Mouse (Mus musculus): ENCODE data around the gene Fgf11. TPM values are rescaled to one million over a fixed set of nuclear protein-coding genes. Genes with fewer than 3 reads are reported as not detected.

The Fgf11 gene
- total RNA-seq, 1 experiment from 2014 or later: 5.4 TPM

DNA sequence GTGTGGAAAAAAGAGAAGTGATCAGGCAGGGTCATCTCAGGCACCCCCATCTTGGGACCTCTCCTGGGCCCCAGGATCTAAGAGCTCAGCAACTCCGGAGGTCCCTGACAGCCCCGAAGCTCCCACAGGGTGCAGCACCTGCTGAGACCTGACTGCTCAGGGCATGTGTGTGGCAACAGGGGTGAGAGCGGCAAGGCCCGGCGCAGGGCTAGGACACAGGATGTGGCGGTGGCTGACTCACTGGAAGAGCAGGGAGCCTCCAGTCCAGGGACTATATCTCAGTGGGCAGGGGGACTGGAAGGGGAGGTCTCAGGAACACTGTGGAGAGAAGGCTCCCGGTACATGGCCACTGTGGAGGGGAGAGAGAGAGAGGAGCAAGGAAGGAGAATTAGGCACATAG, 3.7 kb downstream of the Fgf11 start:
- ATAC-seq (replicated peaks in 1 of 2; ENCODE audit: insufficient read depth in 1 of 2, low FRiP score in 2 of 2, low TSS enrichment in 1 of 2, low read depth in 1 of 2, poor library complexity in 2 of 2, severe bottlenecking in 2 of 2): no peak

DNA sequence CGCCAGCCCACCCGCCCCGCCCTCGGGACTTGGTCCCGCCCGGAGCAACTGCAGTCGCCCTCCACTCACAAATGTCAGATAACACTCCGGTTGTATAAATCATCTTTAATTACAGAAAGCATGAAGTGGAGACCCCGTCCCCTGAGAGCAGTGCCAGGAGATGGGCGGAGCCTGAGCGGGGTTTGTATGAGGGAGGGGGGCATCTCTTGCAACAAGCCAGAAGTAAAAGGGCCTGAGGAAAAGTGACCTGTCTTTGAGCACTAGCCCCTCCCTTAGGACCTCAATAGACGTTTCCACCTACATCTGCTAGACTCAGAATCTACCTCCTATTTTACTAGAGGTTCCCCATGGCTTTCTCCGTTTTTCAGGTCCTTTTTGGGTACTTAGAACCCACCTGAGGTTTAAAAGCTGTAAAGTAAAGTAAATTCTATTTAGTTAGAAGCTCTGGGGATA, 5.6 kb downstream of the Fgf11 start:
- ATAC-seq (replicated peaks in 1 of 2; ENCODE audit: insufficient read depth in 1 of 2, low FRiP score in 2 of 2, low TSS enrichment in 1 of 2, low read depth in 1 of 2, poor library complexity in 2 of 2, severe bottlenecking in 2 of 2): no peak

DNA sequence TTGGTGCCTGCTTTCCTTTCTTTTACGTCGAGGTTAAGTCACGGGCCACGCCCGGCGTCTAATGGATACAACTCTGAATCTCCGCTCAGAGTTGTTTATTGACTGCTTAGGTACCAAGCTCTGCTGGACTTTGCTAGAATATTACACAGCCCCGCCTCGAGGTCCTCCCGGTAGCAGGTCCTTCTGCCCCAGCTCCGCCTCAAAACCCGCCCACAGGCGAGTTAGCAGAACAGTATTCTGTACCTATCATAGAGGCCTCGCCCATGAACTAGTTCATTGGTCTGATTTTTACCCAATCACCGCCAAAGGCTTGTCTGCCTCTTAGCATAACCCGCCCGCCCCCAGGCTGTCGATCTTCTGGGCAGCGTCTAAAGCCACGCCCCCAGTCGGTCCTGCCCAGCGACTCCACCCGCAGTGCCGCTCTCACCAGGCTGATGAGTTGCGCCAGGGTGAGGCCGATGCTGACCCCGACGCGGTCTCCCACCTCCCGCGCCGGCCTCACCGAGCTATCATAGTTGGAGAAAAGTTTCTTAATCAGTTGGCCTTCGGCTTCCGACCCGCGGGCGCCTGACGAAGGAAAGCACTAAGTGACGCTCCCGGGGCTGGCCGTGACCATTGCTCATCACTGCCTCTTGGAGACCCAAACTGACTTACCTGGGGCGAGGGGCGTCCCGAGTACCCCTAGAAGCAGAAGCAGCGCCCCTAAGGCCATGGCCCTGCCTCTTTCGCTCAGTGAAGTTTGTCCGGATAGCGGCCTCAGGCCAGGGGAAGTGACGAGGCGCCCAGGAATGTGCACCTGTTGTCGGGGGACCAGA, 6.3 kb downstream of the Fgf11 start, which contains the start of gene Chrnb1:
Gene Chrnb1, minus strand, starts transcription at position 776 of the 815 bp plus-strand sequence.
- peak; percentile 94 to 97 for ATAC-seq (replicated peaks in 1 of 2; ENCODE audit: insufficient read depth in 1 of 2, low FRiP score in 2 of 2, low TSS enrichment in 1 of 2, low read depth in 1 of 2, poor library complexity in 2 of 2, severe bottlenecking in 2 of 2)

DNA sequence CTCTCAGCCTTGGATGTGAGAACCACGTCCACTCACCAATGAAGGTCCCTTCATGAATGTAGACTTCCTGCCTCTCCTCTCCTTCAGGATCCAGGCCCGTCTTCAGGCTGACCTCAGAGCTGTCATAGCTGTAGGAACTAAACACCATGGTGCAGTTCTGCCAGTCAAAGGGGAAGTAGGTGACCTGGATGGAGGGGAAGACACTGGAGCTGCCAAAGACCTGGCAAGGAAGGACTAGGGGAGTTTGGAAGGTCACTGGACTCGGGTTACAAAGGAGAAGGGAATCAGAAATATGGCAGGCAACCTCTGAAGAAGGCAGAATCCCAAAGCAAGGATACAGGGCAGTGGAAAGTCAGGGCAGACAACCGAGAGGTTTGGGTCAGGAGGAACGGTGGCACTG, 8.2 kb downstream of the Fgf11 start:
- ATAC-seq (replicated peaks in 1 of 2; ENCODE audit: insufficient read depth in 1 of 2, low FRiP score in 2 of 2, low TSS enrichment in 1 of 2, low read depth in 1 of 2, poor library complexity in 2 of 2, severe bottlenecking in 2 of 2): no peak

DNA sequence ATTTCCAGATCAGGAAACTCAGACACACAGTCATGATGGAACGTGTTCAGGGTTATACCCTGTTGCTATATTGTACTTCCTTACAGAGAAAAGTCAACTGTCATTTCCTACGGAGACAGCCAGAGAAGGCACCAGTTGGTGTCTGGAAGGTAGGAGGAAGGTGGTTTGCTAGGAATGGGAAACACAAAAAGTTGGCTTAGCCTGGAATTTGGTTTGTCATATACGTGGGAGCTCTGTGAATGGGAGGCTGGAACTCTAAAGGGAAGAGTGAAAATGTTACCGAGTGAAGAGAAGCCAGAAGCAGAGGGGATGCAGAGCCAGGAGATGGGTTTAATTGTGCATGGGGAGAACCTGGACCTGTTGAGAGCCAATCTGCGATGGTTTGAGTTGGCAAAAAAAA, 10.2 kb downstream of the Fgf11 start:
- no peak for ATAC-seq (replicated peaks in 1 of 2; ENCODE audit: insufficient read depth in 1 of 2, low FRiP score in 2 of 2, low TSS enrichment in 1 of 2, low read depth in 1 of 2, poor library complexity in 2 of 2, severe bottlenecking in 2 of 2)

DNA sequence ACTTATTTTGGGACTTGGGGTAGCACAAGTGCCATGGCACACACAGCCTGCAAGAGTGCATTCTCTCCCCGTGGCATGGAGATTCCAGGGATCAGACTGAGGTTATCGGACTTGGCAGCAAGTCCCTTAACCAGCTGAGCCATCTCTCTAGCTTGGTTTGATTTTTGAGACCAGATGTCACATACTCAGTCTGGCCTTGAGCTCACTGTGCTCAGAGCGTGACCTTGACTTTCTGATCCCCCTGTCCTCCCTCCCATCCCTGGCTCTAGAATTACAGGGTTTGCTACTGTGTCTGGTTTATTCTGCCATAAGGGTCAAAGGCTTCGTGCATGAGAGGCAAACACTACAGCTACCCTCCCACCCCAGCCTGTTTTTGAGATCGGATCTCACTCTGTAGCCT, 12.2 kb downstream of the Fgf11 start:
- no peak for ATAC-seq (replicated peaks in 1 of 2; ENCODE audit: insufficient read depth in 1 of 2, low FRiP score in 2 of 2, low TSS enrichment in 1 of 2, low read depth in 1 of 2, poor library complexity in 2 of 2, severe bottlenecking in 2 of 2)

DNA sequence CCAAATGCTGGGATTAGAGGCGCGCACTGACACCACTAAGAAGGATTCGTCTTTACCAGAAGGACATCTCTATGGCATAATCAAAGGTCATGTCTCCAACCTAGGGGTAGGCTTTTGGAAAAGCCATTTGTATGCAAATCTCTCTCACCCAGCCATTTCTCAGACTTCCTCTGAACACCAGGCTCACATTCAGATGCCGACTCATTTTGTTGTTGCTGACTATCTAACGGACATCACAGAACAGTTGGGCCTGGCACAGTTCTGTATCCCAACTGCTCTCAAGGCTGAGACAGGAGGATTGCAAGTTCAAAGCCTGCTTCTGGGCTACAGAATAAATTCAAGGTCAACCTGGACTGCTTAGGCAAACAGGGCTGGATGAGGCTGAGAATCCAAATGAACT, 14.4 kb downstream of the Fgf11 start:
- ATAC-seq (replicated peaks in 1 of 2; ENCODE audit: insufficient read depth in 1 of 2, low FRiP score in 2 of 2, low TSS enrichment in 1 of 2, low read depth in 1 of 2, poor library complexity in 2 of 2, severe bottlenecking in 2 of 2): no peak

DNA sequence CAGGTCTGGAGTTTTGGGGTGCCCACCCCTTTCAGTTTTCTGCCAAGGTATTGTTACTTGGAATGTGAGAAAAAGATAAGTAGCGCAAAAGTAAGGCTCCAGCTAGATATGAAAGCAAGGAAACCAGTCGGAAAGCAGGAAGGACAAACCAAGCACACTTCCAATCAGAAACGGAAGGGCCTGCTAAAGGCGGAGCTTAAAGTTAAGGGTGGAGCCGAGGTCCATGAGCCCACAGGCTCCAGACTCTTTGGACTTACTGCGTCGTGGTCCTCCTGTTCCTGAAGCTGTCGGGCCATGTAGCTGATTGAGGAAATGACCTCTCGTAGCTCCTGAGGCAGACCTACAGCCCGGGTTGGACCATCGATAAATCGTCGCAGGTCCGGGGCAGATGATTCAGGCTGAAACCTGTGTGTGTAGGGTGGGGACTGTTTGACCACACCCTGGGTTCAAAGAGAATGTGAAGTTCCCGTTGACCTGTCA, 16.8 kb downstream of the Fgf11 start:
- peak in 1 of 2 experiments; percentile 56; a peak in 1 of 4 replicates for ATAC-seq (replicated peaks in 1 of 2; ENCODE audit: insufficient read depth in 1 of 2, low FRiP score in 2 of 2, low TSS enrichment in 1 of 2, low read depth in 1 of 2, poor library complexity in 2 of 2, severe bottlenecking in 2 of 2)

DNA sequence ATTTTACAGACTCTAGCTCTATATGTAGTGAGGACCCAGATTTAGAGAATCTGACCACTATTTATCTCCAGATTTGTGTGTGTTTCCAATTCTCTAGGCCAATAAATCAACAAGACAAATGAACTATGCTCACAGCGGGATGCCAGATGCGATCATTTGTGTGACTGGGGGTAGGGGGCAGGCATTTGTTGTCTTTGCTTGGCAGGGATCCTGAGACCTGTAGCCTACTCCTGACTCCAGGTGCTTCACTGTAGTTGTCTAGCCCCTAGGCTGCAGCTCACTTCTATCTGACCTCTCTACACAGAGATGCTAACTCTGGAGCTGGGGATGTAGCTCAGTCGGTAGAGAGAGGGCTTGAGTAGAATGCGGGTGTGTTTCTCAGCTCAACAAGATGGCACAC, 19.8 kb downstream of the Fgf11 start:
- no peak for ATAC-seq (replicated peaks in 1 of 2; ENCODE audit: insufficient read depth in 1 of 2, low FRiP score in 2 of 2, low TSS enrichment in 1 of 2, low read depth in 1 of 2, poor library complexity in 2 of 2, severe bottlenecking in 2 of 2)

DNA sequence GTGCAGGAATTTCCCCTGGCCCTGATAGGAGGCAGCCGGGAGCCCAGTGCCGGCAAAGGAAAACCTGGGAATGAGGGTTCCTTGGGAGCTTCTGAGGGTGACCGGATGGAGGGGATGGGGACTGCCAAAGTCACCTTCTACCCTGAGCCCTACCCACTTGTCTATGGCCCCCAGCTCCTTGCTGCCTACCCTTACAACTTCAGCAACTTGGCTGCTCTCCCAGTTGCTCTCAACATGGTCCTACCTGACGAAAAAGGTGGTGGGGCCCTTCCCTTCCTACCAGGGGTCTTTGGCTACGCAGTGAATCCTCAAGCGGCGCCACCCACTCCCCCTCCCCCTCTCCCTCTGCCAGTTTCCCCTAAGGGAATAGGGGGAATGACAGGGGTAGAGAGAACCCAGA, 22.7 kb downstream of the Fgf11 start:
- ATAC-seq (replicated peaks in 1 of 2; ENCODE audit: insufficient read depth in 1 of 2, low FRiP score in 2 of 2, low TSS enrichment in 1 of 2, low read depth in 1 of 2, poor library complexity in 2 of 2, severe bottlenecking in 2 of 2): no peak

DNA sequence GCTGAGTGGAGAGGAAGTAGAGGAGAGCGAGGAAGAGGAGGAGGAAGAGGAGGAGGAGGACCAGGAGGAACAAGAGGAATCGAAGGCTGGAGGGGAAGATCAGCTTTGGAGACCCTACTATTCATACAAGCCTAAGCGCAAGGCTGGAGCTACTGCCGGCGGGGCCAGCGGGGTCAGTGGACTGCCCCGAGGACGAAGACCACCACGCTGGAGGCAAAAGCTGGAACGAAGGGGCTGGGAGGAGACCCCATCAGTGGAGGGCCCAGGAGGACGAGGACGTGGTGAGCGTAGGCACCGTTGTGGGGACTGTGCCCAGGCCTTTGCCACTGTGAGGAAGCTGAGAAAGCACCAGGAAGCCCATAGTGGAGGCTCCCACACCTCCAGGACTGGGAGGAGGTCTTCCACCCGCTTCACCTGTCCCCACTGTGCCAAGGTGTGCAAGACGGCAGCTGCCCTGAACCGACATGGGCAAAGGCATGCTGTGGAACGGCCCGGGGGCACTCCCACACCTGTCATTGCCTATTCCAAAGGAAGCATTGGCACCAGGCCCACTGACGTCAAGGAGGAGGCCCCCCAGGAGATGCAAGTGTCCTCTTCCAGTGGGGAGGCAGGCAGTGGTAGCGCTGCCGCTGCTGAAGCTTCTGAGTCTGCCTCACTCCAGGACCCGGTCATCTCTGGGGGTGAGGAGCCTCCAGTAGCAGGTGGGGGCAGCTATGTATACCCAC, 23.2 kb downstream of the Fgf11 start:
- no peak; a peak in 1 of 4 replicates for ATAC-seq (replicated peaks in 1 of 2; ENCODE audit: insufficient read depth in 1 of 2, low FRiP score in 2 of 2, low TSS enrichment in 1 of 2, low read depth in 1 of 2, poor library complexity in 2 of 2, severe bottlenecking in 2 of 2)

DNA sequence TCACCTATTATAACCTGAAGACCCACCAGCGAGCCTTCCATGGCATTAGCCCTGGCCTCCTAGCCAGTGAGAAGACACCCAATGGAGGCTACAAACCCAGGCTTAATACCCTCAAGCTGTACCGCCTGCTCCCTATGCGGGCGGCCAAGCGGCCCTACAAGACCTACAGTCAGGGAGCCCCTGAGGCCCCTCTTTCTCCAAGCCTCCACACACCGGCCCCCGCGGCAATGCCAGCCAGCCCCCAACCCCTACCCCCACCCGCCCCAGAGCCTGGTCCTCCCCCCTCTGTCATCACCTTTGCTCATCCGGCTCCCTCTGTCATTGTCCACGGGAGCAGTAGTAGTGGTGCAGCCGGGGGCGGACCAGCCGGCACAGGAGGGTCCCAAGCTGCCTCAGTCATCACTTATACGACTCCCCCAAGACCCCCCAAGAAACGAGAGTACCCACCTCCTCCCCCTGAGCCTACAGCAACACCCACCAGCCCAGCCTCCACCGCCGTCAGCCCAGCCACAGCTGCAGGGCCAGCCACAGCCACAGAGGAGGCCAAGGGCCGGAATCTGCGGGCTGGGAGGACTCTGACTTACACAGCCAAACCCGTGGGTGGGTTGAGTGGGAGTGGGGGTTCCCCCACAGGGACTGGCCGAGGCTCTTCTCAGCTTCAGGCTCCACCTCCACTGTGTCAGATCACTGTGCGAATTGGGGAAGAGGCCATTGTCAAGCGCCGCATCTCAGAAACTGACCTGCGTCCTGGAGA, 24.0 kb downstream of the Fgf11 start:
- ATAC-seq (replicated peaks in 1 of 2; ENCODE audit: insufficient read depth in 1 of 2, low FRiP score in 2 of 2, low TSS enrichment in 1 of 2, low read depth in 1 of 2, poor library complexity in 2 of 2, severe bottlenecking in 2 of 2): peak; percentile 12 to 40; a peak in 2 of 4 replicates

DNA sequence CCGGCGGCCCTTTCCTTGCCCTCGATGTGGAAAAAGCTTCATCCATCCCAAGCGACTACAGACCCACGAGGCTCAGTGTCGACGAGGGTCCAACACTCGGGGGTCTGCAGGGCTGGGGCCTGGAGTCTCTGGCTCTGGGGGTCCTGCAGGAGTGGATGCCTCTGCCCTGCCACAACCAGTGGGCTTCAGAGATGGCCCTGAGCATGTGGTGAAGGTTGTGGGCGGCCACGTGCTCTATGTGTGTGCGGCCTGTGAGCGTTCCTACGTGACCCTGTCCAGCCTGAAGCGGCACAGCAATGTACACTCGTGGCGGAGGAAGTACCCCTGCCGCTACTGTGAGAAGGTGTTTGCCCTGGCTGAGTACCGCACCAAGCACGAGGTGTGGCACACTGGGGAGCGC, 25.2 kb downstream of the Fgf11 start:
- ATAC-seq (replicated peaks in 1 of 2; ENCODE audit: insufficient read depth in 1 of 2, low FRiP score in 2 of 2, low TSS enrichment in 1 of 2, low read depth in 1 of 2, poor library complexity in 2 of 2, severe bottlenecking in 2 of 2): no peak

DNA sequence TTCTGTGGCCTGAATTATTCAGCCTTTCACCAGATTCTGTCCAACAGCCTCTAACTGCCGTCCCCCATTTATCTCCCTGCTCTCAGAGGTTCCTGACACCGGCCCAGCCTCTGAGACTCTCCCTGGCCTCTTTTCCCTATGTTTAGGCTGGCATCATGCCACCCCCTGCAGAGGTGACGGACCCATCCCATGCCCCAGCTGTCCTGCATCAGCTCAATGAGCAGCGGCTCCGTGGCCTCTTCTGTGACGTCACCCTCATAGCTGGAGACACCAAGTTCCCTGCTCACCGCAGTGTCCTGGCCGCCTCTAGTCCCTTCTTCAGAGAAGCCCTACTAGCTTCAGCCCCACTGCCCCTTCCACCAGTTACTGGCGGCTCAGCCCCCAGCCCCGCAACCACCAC, 25.9 kb downstream of the Fgf11 start:
- ATAC-seq (replicated peaks in 1 of 2; ENCODE audit: insufficient read depth in 1 of 2, low FRiP score in 2 of 2, low TSS enrichment in 1 of 2, low read depth in 1 of 2, poor library complexity in 2 of 2, severe bottlenecking in 2 of 2): no peak

DNA sequence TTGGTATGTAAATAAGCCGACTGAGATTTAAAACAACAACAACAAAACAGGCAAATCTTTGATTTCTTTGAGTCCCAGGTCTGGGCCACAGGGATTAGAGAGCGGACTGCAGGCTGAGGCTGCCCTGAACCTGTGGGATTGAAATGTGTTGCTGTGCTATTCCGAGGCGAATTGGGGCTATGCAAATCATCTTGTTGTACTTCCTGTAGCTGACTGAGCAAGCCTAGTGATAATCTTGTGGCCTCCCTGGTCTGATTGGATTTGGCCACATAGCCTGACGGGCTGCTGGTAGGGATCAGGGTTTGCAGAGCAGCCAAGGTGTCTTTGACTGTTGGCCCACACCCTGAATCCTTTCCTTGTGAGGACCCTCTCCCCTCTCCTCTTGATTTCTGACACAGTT, 26.7 kb downstream of the Fgf11 start:
- no peak for ATAC-seq (replicated peaks in 1 of 2; ENCODE audit: insufficient read depth in 1 of 2, low FRiP score in 2 of 2, low TSS enrichment in 1 of 2, low read depth in 1 of 2, poor library complexity in 2 of 2, severe bottlenecking in 2 of 2)

DNA sequence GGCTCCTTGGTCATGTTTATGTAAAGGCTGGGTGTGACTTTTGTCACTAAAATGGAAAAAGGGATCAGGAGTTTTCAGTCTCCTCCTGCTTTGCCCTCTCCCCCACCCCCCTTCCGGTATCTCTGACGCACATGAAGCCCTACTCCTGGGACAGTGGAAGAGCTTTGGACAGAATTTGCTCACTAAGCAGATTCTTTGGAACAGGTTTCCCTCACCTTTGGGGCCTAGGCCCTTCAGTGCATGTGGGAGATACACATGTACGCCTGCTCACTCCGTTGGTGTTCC, 34.1 kb downstream of the Fgf11 start:
- ATAC-seq (replicated peaks in 1 of 2; ENCODE audit: insufficient read depth in 1 of 2, low FRiP score in 2 of 2, low TSS enrichment in 1 of 2, low read depth in 1 of 2, poor library complexity in 2 of 2, severe bottlenecking in 2 of 2): no peak

DNA sequence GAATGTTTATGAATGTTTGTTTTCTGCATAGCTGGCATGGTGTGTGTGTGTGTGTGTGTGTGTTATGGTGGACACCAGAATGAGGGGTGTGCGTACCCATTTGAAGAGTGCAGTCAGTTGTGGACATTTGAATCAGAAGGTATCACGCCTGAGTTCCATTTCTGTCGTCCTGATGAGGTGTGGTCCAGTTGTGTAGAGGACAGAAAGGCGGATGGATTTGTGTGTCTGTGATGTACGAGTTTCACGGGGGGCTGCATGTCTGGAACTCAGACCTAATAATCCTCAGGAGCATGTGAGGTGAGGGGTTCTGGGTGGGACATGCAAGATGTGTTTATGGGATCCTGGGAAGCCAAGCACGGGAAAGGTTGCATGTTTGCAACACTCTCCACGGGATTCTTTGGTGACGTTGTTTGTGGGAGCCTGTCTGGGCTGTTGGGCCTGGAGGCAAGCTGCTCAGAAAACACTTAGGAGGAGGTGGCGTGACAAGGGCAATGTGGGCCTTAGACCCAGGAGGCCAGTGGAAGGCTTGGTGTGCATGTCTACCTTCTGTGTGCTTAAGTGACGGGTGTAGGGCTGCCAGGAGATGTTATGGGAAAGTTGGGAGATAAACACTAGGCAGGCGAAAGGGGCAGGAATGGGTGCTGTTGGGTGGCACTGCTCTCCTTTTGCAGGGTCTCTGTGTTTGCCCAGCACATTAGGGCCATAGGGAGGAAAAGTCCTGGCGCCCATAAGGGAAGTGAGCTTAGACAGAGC, 34.6 kb downstream of the Fgf11 start:
- no peak for ATAC-seq (replicated peaks in 1 of 2; ENCODE audit: insufficient read depth in 1 of 2, low FRiP score in 2 of 2, low TSS enrichment in 1 of 2, low read depth in 1 of 2, poor library complexity in 2 of 2, severe bottlenecking in 2 of 2)
